Mouse (Mus musculus): ENCODE data around the gene Efnb2.

The Efnb2 gene

GRCm38 (mm10) chr8:8655346-8656340 is 5.4 kb downstream of the Efnb2 start:
- no peak for DNase-seq (ENCODE audit: low spot score in 2 of 2)

GRCm38 (mm10) chr8:8653906-8654489 is 7.0 kb downstream of the Efnb2 start:
- DNase-seq (ENCODE audit: low spot score in 2 of 2) = no peak

DNA sequence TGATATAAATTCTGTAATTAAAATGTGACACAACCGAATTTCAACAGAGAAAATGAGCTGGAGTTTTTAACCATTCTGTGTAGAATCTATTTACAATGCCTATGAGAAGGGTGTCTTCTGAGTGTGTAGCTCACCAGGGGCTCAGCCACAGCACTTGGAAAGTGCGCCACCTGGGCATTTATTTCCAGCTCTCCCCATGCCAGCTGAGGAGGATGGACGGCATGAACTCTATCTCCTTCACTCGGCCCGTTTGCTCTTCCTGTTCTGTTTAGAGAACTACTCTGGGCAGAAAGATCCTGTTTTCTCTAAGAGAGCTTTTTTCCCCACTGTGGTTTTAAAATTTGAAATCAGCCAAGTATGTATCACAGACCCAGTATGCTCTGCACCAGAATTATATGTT is 7.7 kb downstream of the Efnb2 start:
- DNase-seq (ENCODE audit: low spot score in 2 of 2) = no peak

GRCm38 (mm10) chr8:8652388-8652787 is 8.7 kb downstream of the Efnb2 start:
- no peak for DNase-seq (ENCODE audit: low spot score in 2 of 2)

DNA sequence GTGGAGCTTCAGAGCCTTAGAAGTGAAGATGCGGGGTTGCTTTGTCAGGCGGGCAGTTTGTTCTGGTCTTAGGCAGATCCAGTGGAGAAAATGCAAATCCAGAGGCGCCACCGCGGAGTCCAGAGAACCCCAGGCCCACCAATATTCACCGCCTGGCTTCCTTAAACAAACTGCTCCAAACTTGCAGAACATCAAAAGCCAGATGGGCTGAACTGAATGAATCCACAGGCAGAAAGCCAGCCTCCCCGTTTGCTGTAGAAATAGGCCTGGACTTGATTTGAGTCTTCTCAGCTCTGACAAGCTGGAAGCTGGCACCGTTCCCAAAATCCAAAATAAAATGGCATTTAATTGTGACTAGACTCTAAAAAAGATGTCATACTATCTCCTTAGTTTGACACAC is 11.1 kb downstream of the Efnb2 start:
- no peak for DNase-seq (ENCODE audit: low spot score in 2 of 2)

DNA sequence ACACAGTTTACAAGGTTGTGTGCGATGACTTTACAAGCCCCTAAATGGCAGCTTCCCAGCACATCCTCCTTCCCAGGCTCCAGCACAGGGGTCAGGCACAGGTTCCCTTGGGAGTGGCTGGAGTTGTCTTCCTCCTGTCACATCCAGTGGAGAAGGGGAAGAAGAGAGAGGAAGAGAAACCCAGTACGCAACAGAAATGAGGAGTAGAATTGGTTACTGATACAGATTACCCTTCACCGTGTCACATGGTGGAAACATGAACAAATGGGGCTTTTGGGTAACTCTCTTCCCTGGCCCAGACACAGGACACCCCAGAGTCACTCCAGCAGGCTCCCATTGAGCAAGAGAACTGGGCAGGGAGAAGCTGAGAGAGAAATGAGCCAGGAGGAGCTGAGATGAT is 11.5 kb downstream of the Efnb2 start:
- DNase-seq (ENCODE audit: low spot score in 2 of 2) = no peak

GRCm38 (mm10) chr8:8648686-8649085 is 12.4 kb downstream of the Efnb2 start:
- DNase-seq (ENCODE audit: low spot score in 2 of 2) = no peak

- DNase-seq (ENCODE audit: low spot score in 2 of 2) = no peak
Measured at GRCm38 (mm10) chr8:8647824-8648223, 13.2 kb downstream of the Efnb2 start.

- DNase-seq (ENCODE audit: low spot score in 2 of 2) = no peak
Measured at GRCm38 (mm10) chr8:8647319-8647718, 13.7 kb downstream of the Efnb2 start.

- DNase-seq (ENCODE audit: low spot score in 2 of 2) = no peak
Measured at GRCm38 (mm10) chr8:8644160-8644915, 16.7 kb downstream of the Efnb2 start.

DNA sequence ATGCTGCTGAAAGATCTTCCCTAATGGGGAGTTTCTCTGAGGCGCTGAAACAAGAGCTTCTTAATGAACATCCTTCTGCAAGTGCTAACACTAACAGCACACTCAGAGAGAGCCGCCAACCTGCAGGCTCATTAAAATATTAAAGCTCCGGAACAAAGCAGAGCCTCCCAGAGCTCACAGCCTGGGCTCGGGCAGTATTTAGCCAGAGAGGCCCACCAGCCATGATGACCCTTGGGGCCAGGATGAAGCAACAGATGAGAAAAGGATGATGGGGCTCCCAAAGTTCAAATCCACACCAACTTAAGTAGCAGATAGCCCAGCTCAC is 20.8 kb downstream of the Efnb2 start:
- no peak for DNase-seq (ENCODE audit: low spot score in 2 of 2)

- DNase-seq (ENCODE audit: low spot score in 2 of 2) = no peak
Measured at GRCm38 (mm10) chr8:8639569-8640263, 21.3 kb downstream of the Efnb2 start.

DNA sequence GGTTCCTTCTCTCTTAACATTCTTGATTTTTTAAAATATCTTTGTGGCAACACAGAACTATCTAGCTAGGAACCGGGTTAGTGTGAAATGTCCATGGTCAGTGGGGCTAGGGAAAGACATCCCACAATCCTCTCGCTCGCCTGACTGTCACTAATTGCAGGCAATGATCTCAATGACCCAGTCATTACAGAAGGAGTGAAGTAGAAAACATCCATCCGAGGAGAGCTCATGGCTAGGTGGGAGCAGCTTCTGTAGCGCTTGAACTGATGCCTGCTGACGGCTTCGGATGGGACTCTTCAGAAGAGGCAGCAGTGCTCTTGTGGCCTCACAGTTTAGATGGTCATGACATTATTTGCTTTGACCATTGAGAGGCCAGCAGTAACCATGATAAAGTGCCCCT is 29.6 kb downstream of the Efnb2 start:
- DNase-seq (ENCODE audit: low spot score in 2 of 2) = no peak

DNA sequence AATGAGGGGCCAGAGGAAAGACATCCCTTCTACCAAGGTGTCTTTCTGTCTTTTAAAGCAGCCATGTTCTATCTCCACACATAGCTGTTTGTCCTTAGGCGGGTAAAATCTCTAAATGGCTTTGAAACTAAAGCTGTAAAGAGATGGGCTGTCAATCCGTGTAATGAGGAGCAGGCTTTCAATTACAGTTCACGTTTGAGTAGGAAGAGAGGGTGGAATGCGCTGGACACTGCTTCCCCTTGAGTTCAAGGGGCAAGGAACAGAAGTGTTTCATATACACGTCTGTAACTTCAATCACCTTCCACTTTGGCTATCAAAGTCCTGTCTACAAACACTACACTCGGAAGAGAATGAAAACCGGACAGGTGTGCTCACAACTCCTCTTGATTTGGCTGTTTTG is 37.0 kb downstream of the Efnb2 start:
- no peak for DNase-seq (ENCODE audit: low spot score in 2 of 2)

DNA sequence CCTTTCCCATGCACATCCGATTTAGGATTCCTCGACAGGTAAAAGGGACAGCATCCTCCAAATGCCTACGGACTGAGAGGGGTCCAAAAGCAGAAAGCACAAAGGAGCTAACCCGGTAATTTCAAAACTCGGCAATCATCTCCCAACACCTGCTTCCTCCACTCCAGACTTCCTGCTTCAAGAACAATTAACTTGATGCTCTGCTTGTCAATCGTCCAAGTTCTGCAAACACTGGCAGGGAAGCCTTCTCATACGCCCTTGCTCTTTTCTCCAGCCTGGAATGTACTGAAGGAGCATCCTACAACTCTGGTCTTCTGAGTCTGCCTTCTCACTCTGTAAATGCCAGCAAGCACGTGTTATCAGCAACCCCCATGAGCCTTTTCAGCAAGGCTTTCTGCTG is 37.6 kb downstream of the Efnb2 start:
- DNase-seq (ENCODE audit: low spot score in 2 of 2) = no peak

- DNase-seq (ENCODE audit: low spot score in 2 of 2) = no peak
Measured at GRCm38 (mm10) chr8:8622476-8622875, 38.6 kb downstream of the Efnb2 start.

- no peak for DNase-seq (ENCODE audit: low spot score in 2 of 2)
Measured at GRCm38 (mm10) chr8:8622031-8622430, 39.0 kb downstream of the Efnb2 start.

DNA sequence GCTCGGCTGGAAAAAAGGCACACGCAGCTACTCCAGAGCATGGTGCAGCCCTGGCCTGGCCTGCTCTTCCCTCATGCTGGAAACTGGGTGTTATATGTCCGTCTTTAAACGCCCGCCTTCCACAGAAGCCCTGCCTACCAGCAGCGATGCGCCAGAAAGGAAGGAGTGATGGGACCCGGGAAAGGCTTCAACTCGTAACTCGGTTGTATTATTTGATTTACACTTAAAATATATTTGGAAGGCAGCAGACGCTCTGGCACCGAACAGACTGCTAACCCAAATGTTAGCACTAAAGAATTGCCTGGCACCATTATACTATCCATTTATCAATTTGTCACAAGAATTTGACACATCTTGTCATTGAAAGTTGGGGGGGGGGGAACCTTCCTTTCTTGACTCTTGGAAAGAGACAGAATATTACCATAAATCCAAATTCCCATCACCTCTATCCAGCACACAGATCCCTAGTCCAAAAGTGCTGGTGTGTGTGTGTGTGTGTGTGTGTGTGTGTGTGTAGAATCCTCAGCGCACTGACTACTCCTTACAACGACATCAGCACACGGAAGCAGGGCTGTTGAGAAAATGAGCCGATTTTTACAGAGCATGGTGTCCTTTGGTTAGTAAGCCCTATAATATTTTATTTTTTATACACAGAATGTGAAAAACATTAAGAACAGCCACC is 39.7 kb downstream of the Efnb2 start:
- no peak for DNase-seq (ENCODE audit: low spot score in 2 of 2)

DNA sequence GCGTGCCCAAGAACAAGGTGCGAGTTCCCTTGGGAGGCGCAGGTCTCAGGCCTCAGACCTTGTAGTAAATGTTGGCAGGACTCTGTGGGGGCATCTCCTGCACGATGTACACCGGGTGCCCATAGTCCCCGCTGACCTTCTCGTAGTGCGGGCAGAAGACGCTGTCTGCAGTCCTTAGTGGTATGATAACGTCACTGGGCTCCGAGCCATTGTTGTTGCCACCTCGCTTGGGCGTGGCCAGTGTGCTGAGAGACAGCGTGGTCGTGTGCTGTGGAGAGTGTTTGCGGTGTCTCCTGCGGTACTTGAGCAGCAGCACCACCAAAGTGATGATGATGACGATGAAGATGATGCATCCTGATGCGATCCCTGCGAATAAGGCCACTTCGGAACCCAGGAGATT is 40.5 kb downstream of the Efnb2 start:
- no peak for DNase-seq (ENCODE audit: low spot score in 2 of 2)

DNA sequence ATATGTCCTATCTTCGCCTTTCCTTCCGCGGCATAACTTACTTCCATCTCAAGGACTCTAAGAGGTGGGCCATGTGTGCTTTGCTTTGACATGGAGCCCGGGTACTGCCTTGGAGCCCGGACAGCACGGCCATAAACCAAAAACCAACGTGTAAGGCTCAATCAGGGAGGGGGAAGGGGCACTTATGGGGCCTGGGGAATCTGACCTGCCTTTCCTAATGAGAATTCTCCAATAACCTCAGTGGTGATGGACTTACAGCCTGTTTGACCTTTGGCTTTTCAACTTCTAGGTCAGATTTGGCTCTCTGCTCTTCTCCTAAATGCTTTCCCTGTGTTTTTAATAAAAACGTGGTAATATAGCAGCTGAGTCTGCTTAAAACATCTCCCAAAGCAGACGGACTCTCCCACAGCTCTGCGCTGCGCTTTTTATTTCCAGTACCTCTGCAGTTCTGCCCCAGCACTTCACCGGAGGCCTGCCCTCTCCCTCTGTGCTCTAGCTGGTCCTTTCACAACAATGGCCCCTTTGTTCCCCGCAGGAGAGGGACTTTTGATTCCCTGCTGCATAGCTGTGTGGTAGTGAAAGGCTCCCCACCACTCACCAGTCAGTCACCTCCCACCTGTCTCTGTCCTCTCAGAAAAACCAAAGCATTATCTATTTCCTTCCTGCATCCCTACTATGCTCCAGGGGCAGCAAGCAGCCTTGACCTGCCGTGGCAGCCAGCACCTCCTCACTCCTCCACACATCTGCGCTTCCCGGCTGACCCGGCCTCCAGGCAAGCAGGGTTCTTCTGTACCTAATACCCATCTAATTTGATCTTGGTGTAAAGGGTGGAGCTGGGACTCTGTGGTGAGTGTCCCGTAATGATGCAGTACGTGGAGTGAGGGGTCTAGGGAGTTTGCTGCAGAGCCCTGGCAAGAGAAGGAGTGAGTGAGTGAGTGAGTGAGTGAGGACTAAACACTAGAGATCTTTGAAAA is 41.5 kb downstream of the Efnb2 start:
- DNase-seq (ENCODE audit: low spot score in 2 of 2) = no peak

All from natural killer cell, adult 2 months (primary cell).